Mouse (Mus musculus): ENCODE measurements around the gene Plcg2.

- TF ChIP-seq POLR2A (IDR thresholded peaks at IDR 0.05; ENCODE audit: low read depth, low read length) (no peak), CTCF (conservative IDR thresholded peaks at IDR 0.05; ENCODE audit: insufficient read depth, insufficient read length, low read depth, low read length) (peak; percentile 44)
Measured at GRCm38 (mm10) chr8:117577883-117578282, 79.8 kb downstream of the Plcg2 start.

All from kidney, adult 2 months (tissue).